Mouse (Mus musculus): ENCODE results near the gene Kxd1. TPM values are rescaled to one million over a fixed set of nuclear protein-coding genes. Genes with fewer than 3 reads are reported as not detected.

Kxd1 gene
- total RNA-seq, 2 experiments from 2014 or later, result 18.1 to 45.3 TPM

Other genes starting within 250 kb of the Kxd1 start
- 0.63 and 1.3 TPM in 2 replicates for gene Homer3, start 245.1 kb downstream of the Kxd1 start, total RNA-seq (2015; ENCODE audit: low replicate concordance)
- gene Homer3, start 245.1 kb downstream of the Kxd1 start, total RNA-seq (2017; ENCODE audit: low replicate concordance), result 0.68 and 2.5 TPM in 2 replicates
- 15.0 TPM in 2 replicates for gene Ddx49, start 225.5 kb downstream of the Kxd1 start, total RNA-seq (2015; ENCODE audit: low replicate concordance)
- 23.3 and 40.0 TPM in 2 replicates for gene Ddx49, start 225.5 kb downstream of the Kxd1 start, total RNA-seq (2017; ENCODE audit: low replicate concordance)
- 52.7 and 89.2 TPM in 2 replicates for gene Cope, start 225.4 kb downstream of the Kxd1 start, total RNA-seq (2015; ENCODE audit: low replicate concordance)
- 36.9 and 53.7 TPM in 2 replicates for gene Cope, start 225.4 kb downstream of the Kxd1 start, total RNA-seq (2017; ENCODE audit: low replicate concordance)
- not detected in 2 replicates for gene Cers1, start 212.2 kb downstream of the Kxd1 start, total RNA-seq (2015; ENCODE audit: low replicate concordance)
- gene Cers1, start 212.2 kb downstream of the Kxd1 start, total RNA-seq (2017; ENCODE audit: low replicate concordance), result 0.43 TPM in 1 of 2 replicates, not detected in the other
- gene Gdf1, start 198.1 kb downstream of the Kxd1 start, total RNA-seq (2015; ENCODE audit: low replicate concordance), result not detected in 2 replicates
- not detected in 2 replicates for gene Gdf1, start 198.1 kb downstream of the Kxd1 start, total RNA-seq (2017; ENCODE audit: low replicate concordance)
- 7.1 and 9.2 TPM in 2 replicates for gene Upf1, start 174.7 kb downstream of the Kxd1 start, total RNA-seq (2015; ENCODE audit: low replicate concordance)
- gene Upf1, start 174.7 kb downstream of the Kxd1 start, total RNA-seq (2017; ENCODE audit: low replicate concordance), result 20.9 and 21.5 TPM in 2 replicates
- not detected in 2 replicates for gene Comp, start 154.4 kb downstream of the Kxd1 start, total RNA-seq (2015; ENCODE audit: low replicate concordance)
- gene Comp, start 154.4 kb downstream of the Kxd1 start, total RNA-seq (2017; ENCODE audit: low replicate concordance), result 0.43 TPM in 1 of 2 replicates, not detected in the other
- 4.2 and 4.4 TPM in 2 replicates for gene Crtc1, start 88.4 kb downstream of the Kxd1 start, total RNA-seq (2015; ENCODE audit: low replicate concordance)
- 1.7 and 2.0 TPM in 2 replicates for gene Crtc1, start 88.4 kb downstream of the Kxd1 start, total RNA-seq (2017; ENCODE audit: low replicate concordance)
- gene Klhl26, start 51.0 kb downstream of the Kxd1 start, total RNA-seq (2015; ENCODE audit: low replicate concordance), result 0.38 and 1.7 TPM in 2 replicates
- gene Klhl26, start 51.0 kb downstream of the Kxd1 start, total RNA-seq (2017; ENCODE audit: low replicate concordance), result 1.8 and 2.8 TPM in 2 replicates
- not detected in 2 replicates for gene Tmem59l, start 40.6 kb downstream of the Kxd1 start, total RNA-seq (2015; ENCODE audit: low replicate concordance)
- not detected in 2 replicates for gene Tmem59l, start 40.6 kb downstream of the Kxd1 start, total RNA-seq (2017; ENCODE audit: low replicate concordance)
- gene Crlf1, start 34.8 kb downstream of the Kxd1 start, total RNA-seq (2015; ENCODE audit: low replicate concordance), result 3.7 TPM in 1 of 2 replicates, not detected in the other
- 2.5 TPM in 1 of 2 replicates, not detected in the other for gene Crlf1, start 34.8 kb downstream of the Kxd1 start, total RNA-seq (2017; ENCODE audit: low replicate concordance)
- gene Rex1bd, start 21.2 kb downstream of the Kxd1 start, total RNA-seq (2015; ENCODE audit: low replicate concordance), result 2.9 and 14.0 TPM in 2 replicates
- gene Rex1bd, start 21.2 kb downstream of the Kxd1 start, total RNA-seq (2017; ENCODE audit: low replicate concordance), result 5.2 and 9.5 TPM in 2 replicates
- 653 and 914 TPM in 2 replicates for gene Uba52, start 17.2 kb downstream of the Kxd1 start, total RNA-seq (2015; ENCODE audit: low replicate concordance)
- gene Uba52, start 17.2 kb downstream of the Kxd1 start, total RNA-seq (2017; ENCODE audit: low replicate concordance), result 249 and 1,009 TPM in 2 replicates
- gene Fkbp8, start 232 bp downstream of the Kxd1 start, total RNA-seq (2015; ENCODE audit: low replicate concordance), result 27.1 and 47.4 TPM in 2 replicates
- 53.5 and 56.9 TPM in 2 replicates for gene Fkbp8, start 232 bp downstream of the Kxd1 start, total RNA-seq (2017; ENCODE audit: low replicate concordance)
- gene Ell, start 11.5 kb upstream of the Kxd1 start, total RNA-seq (2015; ENCODE audit: low replicate concordance), result 2.5 and 5.2 TPM in 2 replicates
- 4.0 and 4.7 TPM in 2 replicates for gene Ell, start 11.5 kb upstream of the Kxd1 start, total RNA-seq (2017; ENCODE audit: low replicate concordance)
- gene Isyna1, start 66.4 kb upstream of the Kxd1 start, total RNA-seq (2015; ENCODE audit: low replicate concordance), result 3.8 and 6.1 TPM in 2 replicates
- gene Isyna1, start 66.4 kb upstream of the Kxd1 start, total RNA-seq (2017; ENCODE audit: low replicate concordance), result 1.4 and 7.7 TPM in 2 replicates
- 6.3 and 10.9 TPM in 2 replicates for gene Ssbp4, start 80.9 kb upstream of the Kxd1 start, total RNA-seq (2015; ENCODE audit: low replicate concordance)
- gene Ssbp4, start 80.9 kb upstream of the Kxd1 start, total RNA-seq (2017; ENCODE audit: low replicate concordance), result 6.3 and 13.8 TPM in 2 replicates
- 5.4 and 9.0 TPM in 2 replicates for gene Lrrc25, start 88.2 kb upstream of the Kxd1 start, total RNA-seq (2015; ENCODE audit: low replicate concordance)
- 0.98 and 2.3 TPM in 2 replicates for gene Lrrc25, start 88.2 kb upstream of the Kxd1 start, total RNA-seq (2017; ENCODE audit: low replicate concordance)
- not detected in 2 replicates for gene Gdf15, start 104.5 kb upstream of the Kxd1 start, total RNA-seq (2015; ENCODE audit: low replicate concordance)
- 0.60 TPM in 1 of 2 replicates, not detected in the other for gene Gdf15, start 104.5 kb upstream of the Kxd1 start, total RNA-seq (2017; ENCODE audit: low replicate concordance)
- 1.2 and 5.9 TPM in 2 replicates for gene Pgpep1, start 132.4 kb upstream of the Kxd1 start, total RNA-seq (2015; ENCODE audit: low replicate concordance)
- 0.28 and 1.4 TPM in 2 replicates for gene Pgpep1, start 132.4 kb upstream of the Kxd1 start, total RNA-seq (2017; ENCODE audit: low replicate concordance)
- gene Lsm4, start 145.3 kb upstream of the Kxd1 start, total RNA-seq (2015; ENCODE audit: low replicate concordance), result 41.1 and 51.6 TPM in 2 replicates
- gene Lsm4, start 145.3 kb upstream of the Kxd1 start, total RNA-seq (2017; ENCODE audit: low replicate concordance), result 20.9 and 26.2 TPM in 2 replicates
- 29.2 and 53.9 TPM in 2 replicates for gene Jund, start 171.0 kb upstream of the Kxd1 start, total RNA-seq (2015; ENCODE audit: low replicate concordance)
- gene Jund, start 171.0 kb upstream of the Kxd1 start, total RNA-seq (2017; ENCODE audit: low replicate concordance), result 52.2 and 61.9 TPM in 2 replicates
- not detected in 2 replicates for gene Iqcn, start 175.5 kb upstream of the Kxd1 start, total RNA-seq (2015; ENCODE audit: low replicate concordance)
- not detected in 2 replicates for gene Iqcn, start 175.5 kb upstream of the Kxd1 start, total RNA-seq (2017; ENCODE audit: low replicate concordance)
- not detected in 2 replicates for gene Gm3336, start 190.6 kb upstream of the Kxd1 start, total RNA-seq (2015; ENCODE audit: low replicate concordance)
- gene Gm3336, start 190.6 kb upstream of the Kxd1 start, total RNA-seq (2017; ENCODE audit: low replicate concordance), result not detected in 2 replicates
- not detected in 2 replicates for gene Pde4c, start 195.8 kb upstream of the Kxd1 start, total RNA-seq (2015; ENCODE audit: low replicate concordance)
- gene Pde4c, start 195.8 kb upstream of the Kxd1 start, total RNA-seq (2017; ENCODE audit: low replicate concordance), result not detected in 2 replicates
- gene Rab3a, start 226.7 kb upstream of the Kxd1 start, total RNA-seq (2015; ENCODE audit: low replicate concordance), result not detected in 2 replicates
- 1.5 TPM in 1 of 2 replicates, not detected in the other for gene Rab3a, start 226.7 kb upstream of the Kxd1 start, total RNA-seq (2017; ENCODE audit: low replicate concordance)
- 8.2 and 9.6 TPM in 2 replicates for gene Mpv17l2, start 233.0 kb upstream of the Kxd1 start, total RNA-seq (2015; ENCODE audit: low replicate concordance)
- gene Mpv17l2, start 233.0 kb upstream of the Kxd1 start, total RNA-seq (2017; ENCODE audit: low replicate concordance), result 3.8 and 6.4 TPM in 2 replicates
- 4.8 and 12.1 TPM in 2 replicates for gene Pik3r2, start 248.8 kb upstream of the Kxd1 start, total RNA-seq (2015; ENCODE audit: low replicate concordance)
- gene Pik3r2, start 248.8 kb upstream of the Kxd1 start, total RNA-seq (2017; ENCODE audit: low replicate concordance), result 5.9 and 6.3 TPM in 2 replicates